Mouse (Mus musculus): ENCODE data around the gene Unc80. TPM values are rescaled to one million over a fixed set of nuclear protein-coding genes. Genes with fewer than 3 reads are reported as not detected.

The Unc80 gene
- total RNA-seq, 1 experiment, result 0.22 TPM

GRCm38 (mm10) chr1:66682974-66683373 is 214.8 kb downstream of the Unc80 start:
- in situ Hi-C loops (cut with MboI; ENCODE audit: low sequenced_read_pairs in 2 of 2, unreplicated experiment in 2 of 2), result no loop called here
- Histone ChIP-seq H3K4me3 (ENCODE audit: insufficient read depth in 1 of 2, low read depth in 1 of 2, low read length in 2 of 2, poor library complexity in 1 of 2, severe bottlenecking in 1 of 2) (no peak overlapping the region), H3K9ac (ENCODE audit: insufficient read depth, low read depth, low read length, poor library complexity, severe bottlenecking) (no peak overlapping the region), H3K9me3 (ENCODE audit: control insufficient read depth, insufficient read depth, low read depth, low read length) (no peaks in the 10 kb centered on the region), H3K36me3 (ENCODE audit: control insufficient read depth, insufficient read depth, low read length, poor library complexity, severe bottlenecking) (no peaks in the 10 kb centered on the region), H3K27ac (ENCODE audit: insufficient read depth, low read depth, low read length, poor library complexity, severe bottlenecking) (no peak overlapping the region), H3K4me1 (ENCODE audit: control insufficient read depth in 2 of 2, insufficient read depth in 2 of 2, low read length in 2 of 2, poor library complexity in 1 of 2) (no peaks in the 10 kb centered on the region)
- no peak for DNase-seq (ENCODE audit: low read depth, low spot score)
- TF ChIP-seq MAFK (IDR thresholded peaks at IDR 0.05; ENCODE audit: insufficient read depth, low read depth, low read length), result no peak
- TF ChIP-seq ZNF384 (IDR thresholded peaks at IDR 0.05; ENCODE audit: low read depth, low read length), result no peak
- no peak for TF ChIP-seq CHD2 (IDR thresholded peaks at IDR 0.05; ENCODE audit: low read depth, low read length)
- TF ChIP-seq ZC3H11A (IDR thresholded peaks at IDR 0.05; ENCODE audit: borderline replicate concordance, low read depth, low read length), result no peak
- no peak for TF ChIP-seq HCFC1 (IDR thresholded peaks at IDR 0.05; ENCODE audit: borderline replicate concordance, insufficient read depth, low read length)

GRCm38 (mm10) chr1:66691772-66692171 is 223.6 kb downstream of the Unc80 start:
- H3K4me1 ChIP-seq (ENCODE audit: control insufficient read depth in 2 of 2, insufficient read depth in 2 of 2, low read length in 2 of 2, poor library complexity in 1 of 2), result no peaks in the 10 kb centered on the region
- in situ Hi-C loops (cut with MboI; ENCODE audit: low sequenced_read_pairs in 2 of 2, unreplicated experiment in 2 of 2), result no loop called here
- DNase-seq (ENCODE audit: low read depth, low spot score), result no peak
- H3K9me3 ChIP-seq (ENCODE audit: control insufficient read depth, insufficient read depth, low read depth, low read length), result no peaks in the 10 kb centered on the region
- H3K4me3 ChIP-seq (ENCODE audit: insufficient read depth in 1 of 2, low read depth in 1 of 2, low read length in 2 of 2, poor library complexity in 1 of 2, severe bottlenecking in 1 of 2), result no peak overlapping the region
- no peak overlapping the region for H3K27ac ChIP-seq (ENCODE audit: insufficient read depth, low read depth, low read length, poor library complexity, severe bottlenecking)
- no peaks in the 10 kb centered on the region for H3K36me3 ChIP-seq (ENCODE audit: control insufficient read depth, insufficient read depth, low read length, poor library complexity, severe bottlenecking)
- H3K9ac ChIP-seq (ENCODE audit: insufficient read depth, low read depth, low read length, poor library complexity, severe bottlenecking), result no peak overlapping the region
- TF ChIP-seq ZNF384 (IDR thresholded peaks at IDR 0.05; ENCODE audit: low read depth, low read length) (no peak), ZC3H11A (IDR thresholded peaks at IDR 0.05; ENCODE audit: borderline replicate concordance, low read depth, low read length) (no peak), HCFC1 (IDR thresholded peaks at IDR 0.05; ENCODE audit: borderline replicate concordance, insufficient read depth, low read length) (no peak), CHD2 (IDR thresholded peaks at IDR 0.05; ENCODE audit: low read depth, low read length) (no peak), MAFK (IDR thresholded peaks at IDR 0.05; ENCODE audit: insufficient read depth, low read depth, low read length) (no peak)

GRCm38 (mm10) chr1:66692308-66692707 is 224.1 kb downstream of the Unc80 start:
- no peaks in the 10 kb centered on the region for H3K9me3 ChIP-seq (ENCODE audit: control insufficient read depth, insufficient read depth, low read depth, low read length)
- H3K9ac ChIP-seq (ENCODE audit: insufficient read depth, low read depth, low read length, poor library complexity, severe bottlenecking), result no peak overlapping the region
- TF ChIP-seq CHD2 (IDR thresholded peaks at IDR 0.05; ENCODE audit: low read depth, low read length), result no peak
- TF ChIP-seq ZNF384 (IDR thresholded peaks at IDR 0.05; ENCODE audit: low read depth, low read length), result no peak
- TF ChIP-seq HCFC1 (IDR thresholded peaks at IDR 0.05; ENCODE audit: borderline replicate concordance, insufficient read depth, low read length), result no peak
- no peak for TF ChIP-seq ZC3H11A (IDR thresholded peaks at IDR 0.05; ENCODE audit: borderline replicate concordance, low read depth, low read length)
- no peak for TF ChIP-seq MAFK (IDR thresholded peaks at IDR 0.05; ENCODE audit: insufficient read depth, low read depth, low read length)
- H3K4me3 ChIP-seq (ENCODE audit: insufficient read depth in 1 of 2, low read depth in 1 of 2, low read length in 2 of 2, poor library complexity in 1 of 2, severe bottlenecking in 1 of 2), result no peak overlapping the region
- no peak for DNase-seq (ENCODE audit: low read depth, low spot score)
- no peak overlapping the region for H3K27ac ChIP-seq (ENCODE audit: insufficient read depth, low read depth, low read length, poor library complexity, severe bottlenecking)
- in situ Hi-C loops (cut with MboI; ENCODE audit: low sequenced_read_pairs in 2 of 2, unreplicated experiment in 2 of 2), result no loop called here
- no peaks in the 10 kb centered on the region for H3K36me3 ChIP-seq (ENCODE audit: control insufficient read depth, insufficient read depth, low read length, poor library complexity, severe bottlenecking)
- no peaks in the 10 kb centered on the region for H3K4me1 ChIP-seq (ENCODE audit: control insufficient read depth in 2 of 2, insufficient read depth in 2 of 2, low read length in 2 of 2, poor library complexity in 1 of 2)

- Histone ChIP-seq H3K9ac (ENCODE audit: insufficient read depth, low read depth, low read length, poor library complexity, severe bottlenecking) (no peak overlapping the region), H3K9me3 (ENCODE audit: control insufficient read depth, insufficient read depth, low read depth, low read length) (no peaks in the 10 kb centered on the region), H3K4me1 (ENCODE audit: control insufficient read depth in 2 of 2, insufficient read depth in 2 of 2, low read length in 2 of 2, poor library complexity in 1 of 2) (no peaks in the 10 kb centered on the region), H3K36me3 (ENCODE audit: control insufficient read depth, insufficient read depth, low read length, poor library complexity, severe bottlenecking) (no peaks in the 10 kb centered on the region), H3K27ac (ENCODE audit: insufficient read depth, low read depth, low read length, poor library complexity, severe bottlenecking) (no peak overlapping the region), H3K4me3 (ENCODE audit: insufficient read depth in 1 of 2, low read depth in 1 of 2, low read length in 2 of 2, poor library complexity in 1 of 2, severe bottlenecking in 1 of 2) (no peak overlapping the region)
- TF ChIP-seq ZC3H11A (IDR thresholded peaks at IDR 0.05; ENCODE audit: borderline replicate concordance, low read depth, low read length), result no peak
- no peak for TF ChIP-seq HCFC1 (IDR thresholded peaks at IDR 0.05; ENCODE audit: borderline replicate concordance, insufficient read depth, low read length)
- no peak for TF ChIP-seq ZNF384 (IDR thresholded peaks at IDR 0.05; ENCODE audit: low read depth, low read length)
- no peak for TF ChIP-seq CHD2 (IDR thresholded peaks at IDR 0.05; ENCODE audit: low read depth, low read length)
- TF ChIP-seq MAFK (IDR thresholded peaks at IDR 0.05; ENCODE audit: insufficient read depth, low read depth, low read length), result no peak
- no peak for DNase-seq (ENCODE audit: low read depth, low spot score)
- in situ Hi-C loops (cut with MboI; ENCODE audit: low sequenced_read_pairs in 2 of 2, unreplicated experiment in 2 of 2), result no loop called here
Observed at GRCm38 (mm10) chr1:66692780-66693392, 224.7 kb downstream of the Unc80 start.
